Mouse (Mus musculus) kidney, embryonic 15.5 days (tissue): ENCODE measurements at regions not wholly inside any gene's neighbourhood (a gene's known extent, or its start where the extent isn't known, plus 50 kb on each side); places are given as distances from the start of the nearest gene placed in this dataset.

ENCODE experiments used
- ATAC-seq: fragments of 200-750 bp; cut with Nextera tagmentation; replicated peaks from 2 replicates; pipeline ENCODE4 v1.8.0; 2017; ENCODE audit warnings: moderate TSS enrichment; ENCODE audit not compliant: low FRiP score
- H3K27ac ChIP-seq: fragments of 300-500 bp; sonication (generic); 2 replicates; pipeline ENCODE4 v1.5.1; 2015; ENCODE audit warnings: mild to moderate bottlenecking, inconsistent platforms
- H3K27me3 ChIP-seq: fragments of 300-500 bp; sonication (generic); 2 replicates; pipeline ENCODE4 v1.6.1; 2015; ENCODE audit warnings: inconsistent platforms
- H3K36me3 ChIP-seq: fragments of 300-500 bp; sonication (generic); 2 replicates; pipeline ENCODE4 v1.6.1; 2015; ENCODE audit warnings: inconsistent platforms
- H3K4me1 ChIP-seq: fragments of 300-500 bp; sonication (generic); 2 replicates; pipeline ENCODE4 v1.6.1; 2015; ENCODE audit warnings: inconsistent platforms
- H3K4me2 ChIP-seq: fragments of 300-500 bp; sonication (generic); 2 replicates; pipeline ENCODE4 v1.6.1; 2015; ENCODE audit warnings: moderate library complexity, mild to moderate bottlenecking, inconsistent platforms
- H3K4me3 ChIP-seq: fragments of 300-500 bp; sonication (generic); replicated peaks from 2 replicates; pipeline ENCODE4 v1.5.1; 2015; ENCODE audit warnings: mild to moderate bottlenecking, inconsistent platforms
- H3K9ac ChIP-seq: fragments of 300-500 bp; sonication (generic); 2 replicates; pipeline ENCODE4 v1.6.1; 2015; ENCODE audit warnings: mild to moderate bottlenecking, inconsistent platforms
- H3K9me3 ChIP-seq: fragments of 300-500 bp; sonication (generic); replicated peaks from 2 replicates; pipeline ENCODE4 v1.6.1; 2016; ENCODE audit warnings: inconsistent platforms
- WGBS: fragments of 180-500 bp; shearing (Covaris S2); methylation state at CpG from one replicate; pipeline ENCODE4 v1.1.7; 2015; ENCODE audit warnings: mixed read lengths; 5-methylcytosine and 5-hydroxymethylcytosine counted together

- Histone ChIP-seq H3K27me3 (no peaks in the 10 kb centered on the region), H3K9ac (no peak overlapping the region), H3K4me2 (no peak overlapping the region), H3K4me3 (no peak overlapping the region), H3K27ac (no peak overlapping the region), H3K4me1 (peaks cover 9% of the 10 kb centered on the region; the same call in 1 of the 2 replicates), H3K9me3 (no peaks in the 10 kb centered on the region), H3K36me3 (no peaks in the 10 kb centered on the region)
- ATAC-seq = 0 out of 2 replicates have a peak, but pooled peaks have one; percentile 40
- 30% methylated on average over 4 of the region's 4 CpGs for WGBS
Observed at GRCm38 (mm10) chr6:108717681-108718080, 57.3 kb downstream of the Bhlhe40 start.

GRCm38 (mm10) chr6:108718887-108719286 is 58.5 kb downstream of the Bhlhe40 start:
- no peak for ATAC-seq
- 87% methylated on average over 3 of the region's 3 CpGs for WGBS
- Histone ChIP-seq H3K4me2 (no peak overlapping the region), H3K27ac (no peak overlapping the region), H3K9me3 (no peaks in the 10 kb centered on the region), H3K4me1 (peaks cover 15% of the 10 kb centered on the region), H3K36me3 (no peaks in the 10 kb centered on the region), H3K27me3 (no peaks in the 10 kb centered on the region), H3K9ac (no peak overlapping the region), H3K4me3 (no peak overlapping the region)

GRCm38 (mm10) chr6:108719977-108720376 is 59.5 kb downstream of the Bhlhe40 start:
- 52% methylated on average over 4 of the region's 4 CpGs for WGBS
- Histone ChIP-seq H3K9ac (no peak overlapping the region), H3K9me3 (no peaks in the 10 kb centered on the region), H3K4me1 (peaks cover 18% of the 10 kb centered on the region), H3K36me3 (no peaks in the 10 kb centered on the region), H3K27me3 (no peaks in the 10 kb centered on the region), H3K4me2 (no peak overlapping the region), H3K4me3 (no peak overlapping the region), H3K27ac (0 out of 2 replicates have a peak overlapping the region, but pooled peaks have one; percentile 13)
- ATAC-seq = no peak

GRCm38 (mm10) chr6:108720978-108721377 is 60.5 kb downstream of the Bhlhe40 start:
- H3K27ac ChIP-seq = no peak overlapping the region
- no peaks in the 10 kb centered on the region for H3K9me3 ChIP-seq
- H3K4me2 ChIP-seq = no peak overlapping the region
- peaks cover 18% of the 10 kb centered on the region for H3K4me1 ChIP-seq
- WGBS = 94% methylated on average over 3 of the region's 3 CpGs
- no peak for ATAC-seq
- no peaks in the 10 kb centered on the region for H3K27me3 ChIP-seq
- no peaks in the 10 kb centered on the region for H3K36me3 ChIP-seq
- H3K9ac ChIP-seq = no peak overlapping the region
- no peak overlapping the region for H3K4me3 ChIP-seq

- ATAC-seq = no peak
- no peak overlapping the region for H3K4me2 ChIP-seq
- no peaks in the 10 kb centered on the region for H3K9me3 ChIP-seq
- WGBS = 84% methylated on average over 4 of the region's 4 CpGs
- H3K4me3 ChIP-seq = no peak overlapping the region
- no peak overlapping the region for H3K27ac ChIP-seq
- no peaks in the 10 kb centered on the region for H3K36me3 ChIP-seq
- H3K9ac ChIP-seq = no peak overlapping the region
- H3K4me1 ChIP-seq = peaks cover 18% of the 10 kb centered on the region
- H3K27me3 ChIP-seq = no peaks in the 10 kb centered on the region
Observed at GRCm38 (mm10) chr6:108721557-108721956, 61.1 kb downstream of the Bhlhe40 start.

GRCm38 (mm10) chr6:108723236-108723635 is 59.7 kb upstream of the Arl8b start:
- ATAC-seq = 0 out of 2 replicates have a peak, but pooled peaks have one; percentile 11
- H3K27ac ChIP-seq = no peak overlapping the region
- no peaks in the 10 kb centered on the region for H3K36me3 ChIP-seq
- H3K9me3 ChIP-seq = no peaks in the 10 kb centered on the region
- peaks cover 15% of the 10 kb centered on the region; the same call in 1 of the 2 replicates for H3K4me1 ChIP-seq
- H3K27me3 ChIP-seq = no peaks in the 10 kb centered on the region
- no peak overlapping the region for H3K9ac ChIP-seq
- WGBS = 25% methylated on average over 2 of the region's 2 CpGs
- H3K4me2 ChIP-seq = no peak overlapping the region
- no peak overlapping the region for H3K4me3 ChIP-seq

GRCm38 (mm10) chr6:108723751-108724150 is 59.1 kb upstream of the Arl8b start:
- H3K4me2 ChIP-seq = no peak overlapping the region
- peaks cover 15% of the 10 kb centered on the region; the same call in 1 of the 2 replicates for H3K4me1 ChIP-seq
- 57% methylated on average over 2 of the region's 2 CpGs for WGBS

GRCm38 (mm10) chr6:108731107-108731630 is 51.7 kb upstream of the Arl8b start:
- 76% methylated on average over 9 of the region's 9 CpGs for WGBS
- no peak overlapping the region for H3K4me2 ChIP-seq
- no peaks in the 10 kb centered on the region for H3K36me3 ChIP-seq
- H3K27ac ChIP-seq = no peak overlapping the region
- no peaks in the 10 kb centered on the region for H3K4me1 ChIP-seq
- H3K4me3 ChIP-seq = no peak overlapping the region
- H3K9me3 ChIP-seq = no peaks in the 10 kb centered on the region
- no peaks in the 10 kb centered on the region for H3K27me3 ChIP-seq
- no peak overlapping the region for H3K9ac ChIP-seq
- ATAC-seq = no peak

More at GRCm38 (mm10) chr6:108723751-108724150, 59.1 kb upstream of the Arl8b start:
- Histone ChIP-seq H3K27ac (no peak overlapping the region), H3K9me3 (no peaks in the 10 kb centered on the region), H3K4me3 (no peak overlapping the region), H3K9ac (no peak overlapping the region), H3K27me3 (no peaks in the 10 kb centered on the region), H3K36me3 (no peaks in the 10 kb centered on the region)
- no peak; the same call in 1 of the 2 replicates for ATAC-seq
